ENCODE assay signal across 9 mouse cellular contexts in genomic region chr8:116946851-116947250, GRCm38 (mm10). TPM values are rescaled to one million over a fixed set of nuclear protein-coding genes. Genes with fewer than 3 reads are reported as not detected.
DNase-seq lines count a peak whose midpoint lies in the region; ATAC-seq and TF ChIP-seq lines count a peak whose summit lies in the region.
"Had no signal": no experiment of that assay in that cellular context is flagged by ENCODE, and none has a peak within 500 bp of the region (broad histone marks: within the 10 kb centered on the region; RNA-seq: fewer than 3 reads in every experiment).

No protein-coding gene starts in this region.

- peaks cover 27% of the 10 kb centered on the region for H3K4me1 ChIP-seq in hindbrain, embryonic 13.5 days (replicated peaks)
- H3K4me1 ChIP-seq in hindbrain, embryonic 11.5 days (replicated peaks; ENCODE audit: control insufficient read depth, insufficient read depth, low read length), result no peaks in the 10 kb centered on the region; the same call in 1 of the 2 replicates
- peaks cover 53% of the 10 kb centered on the region for H3K4me1 ChIP-seq in heart, embryonic 10.5 days
- H3K4me1 ChIP-seq in liver, postnatal 0 days (ENCODE audit: insufficient read depth), result peaks cover 37% of the 10 kb centered on the region

- TF ChIP-seq EP300 in liver, postnatal 0 days (IDR thresholded peaks at IDR 0.05; ENCODE audit: low read depth), result no peak

- no peaks in the 10 kb centered on the region; the same call in 1 of the 2 replicates for H3K36me3 ChIP-seq in hindbrain, embryonic 13.5 days
- no peaks in the 10 kb centered on the region for H3K36me3 ChIP-seq in hindbrain, embryonic 11.5 days (ENCODE audit: control insufficient read depth, insufficient read depth, low read length)
- H3K36me3 ChIP-seq in heart, embryonic 10.5 days, result no peaks in the 10 kb centered on the region
- H3K36me3 ChIP-seq in liver, postnatal 0 days (replicated peaks; ENCODE audit: insufficient read depth, low read length), result no peaks in the 10 kb centered on the region
- H3K36me3 ChIP-seq: embryonic facial prominence, embryonic 13.5 days had no signal

- H3K4me3 ChIP-seq in hindbrain, embryonic 13.5 days, result no peak overlapping the region
- H3K4me3 ChIP-seq in hindbrain, embryonic 11.5 days (ENCODE audit: low read depth, low read length), result no peak overlapping the region
- H3K4me3 ChIP-seq in heart, embryonic 10.5 days, result peak overlapping the region; percentile 31; the same call in 1 of the 2 replicates
- peak overlapping the region; percentile 33; the same call in 1 of the 2 replicates for H3K4me3 ChIP-seq in liver, postnatal 0 days (ENCODE audit: low read depth, low read length)
- H3K4me3 ChIP-seq: embryonic facial prominence, embryonic 13.5 days had no signal

- no peaks in the 10 kb centered on the region for H3K9me3 ChIP-seq in hindbrain, embryonic 13.5 days
- no peaks in the 10 kb centered on the region for H3K9me3 ChIP-seq in hindbrain, embryonic 11.5 days (ENCODE audit: control insufficient read depth, low read length)
- H3K9me3 ChIP-seq in heart, embryonic 10.5 days, result no peaks in the 10 kb centered on the region
- H3K9me3 ChIP-seq in liver, postnatal 0 days (ENCODE audit: low read length), result no peaks in the 10 kb centered on the region
- H3K9me3 ChIP-seq: embryonic facial prominence, embryonic 13.5 days had no signal

- 91% methylated on average over 6 of the region's 6 CpGs for WGBS in hindbrain, embryonic 13.5 days
- WGBS in hindbrain, embryonic 11.5 days, result 85% methylated on average over 6 of the region's 6 CpGs
- 57% methylated on average over 6 of the region's 6 CpGs for WGBS in heart, embryonic 10.5 days
- 62% methylated on average over 6 of the region's 6 CpGs for WGBS in liver, postnatal 0 days (ENCODE audit: insufficient replicate concordance)

- H3K4me2 ChIP-seq in hindbrain, embryonic 13.5 days, result no peak overlapping the region
- no peak overlapping the region for H3K4me2 ChIP-seq in hindbrain, embryonic 11.5 days (replicated peaks; ENCODE audit: low read depth, low read length)
- peak overlapping the region; percentile 70 for H3K4me2 ChIP-seq in liver, postnatal 0 days (ENCODE audit: low read depth, low read length)
- H3K4me2 ChIP-seq: embryonic facial prominence, embryonic 13.5 days had no signal

- H3K9ac ChIP-seq in hindbrain, embryonic 13.5 days, result 0 out of 2 replicates have a peak overlapping the region, but pooled peaks have one; percentile 49
- no peak overlapping the region for H3K9ac ChIP-seq in hindbrain, embryonic 11.5 days (ENCODE audit: low read depth, low read length)
- no peak overlapping the region; the same call in 1 of the 2 replicates for H3K9ac ChIP-seq in liver, postnatal 0 days (replicated peaks)

- DNase-seq in hindbrain, embryonic 11.5 days (ENCODE audit: low spot score), result no peak
- peak; percentile 45 for DNase-seq in lung, postnatal 10 days
- no peak for DNase-seq in lung, postnatal 36 days
- DNase-seq in heart, embryonic 10.5 days (ENCODE audit: low spot score), result no peak
- DNase-seq in liver, postnatal 0 days, result no peak
- DNase-seq in layer of hippocampus, adult 8-10 months (ENCODE audit: low spot score in 2 of 2), result no peak

- no peak for ATAC-seq in hindbrain, embryonic 13.5 days (ENCODE audit: low FRiP score)
- ATAC-seq in hindbrain, embryonic 11.5 days (ENCODE audit: low FRiP score), result no peak
- ATAC-seq in liver, postnatal 0 days, result no peak
- no peak for ATAC-seq in granulocyte monocyte progenitor cell, adult 5-6 weeks (replicated peaks; ENCODE audit: poor library complexity, severe bottlenecking)

- no peak for TF ChIP-seq CTCF in liver, postnatal 0 days (IDR thresholded peaks at IDR 0.05; ENCODE audit: low read depth)

- H3K27ac ChIP-seq in hindbrain, embryonic 13.5 days, result no peak overlapping the region
- no peak overlapping the region for H3K27ac ChIP-seq in hindbrain, embryonic 11.5 days (ENCODE audit: low read depth, low read length)
- peak overlapping the region; percentile 80 for H3K27ac ChIP-seq in heart, embryonic 10.5 days
- H3K27ac ChIP-seq in liver, postnatal 0 days (ENCODE audit: low read depth), result peak overlapping the region; percentile 65
- H3K27ac ChIP-seq: embryonic facial prominence, embryonic 13.5 days had no signal

- no peaks in the 10 kb centered on the region for H3K27me3 ChIP-seq in hindbrain, embryonic 13.5 days
- H3K27me3 ChIP-seq in hindbrain, embryonic 11.5 days (ENCODE audit: control insufficient read depth, insufficient read depth, low read length), result no peaks in the 10 kb centered on the region
- H3K27me3 ChIP-seq in heart, embryonic 10.5 days (ENCODE audit: insufficient read depth, poor library complexity, severe bottlenecking), result no peaks in the 10 kb centered on the region
- H3K27me3 ChIP-seq in liver, postnatal 0 days (ENCODE audit: insufficient read depth, low read length), result no peaks in the 10 kb centered on the region
- H3K27me3 ChIP-seq: embryonic facial prominence, embryonic 13.5 days had no signal

RNA-seq across cellular contexts. Expression of gene Atmin, which starts 3.7 kb away (rescaled TPM):
- polyA plus RNA-seq in hindbrain, embryonic 13.5 days (2015; fragmentation: Nextera tagmentation; extraction: Ambion mirVana), result 19.5 and 20.9 TPM in 2 replicates
- polyA plus RNA-seq in hindbrain, embryonic 11.5 days (2014; fragmentation: Nextera tagmentation; extraction: Ambion mirVana), result 15.8 and 18.3 TPM in 2 replicates
- 8.6 and 11.2 TPM in 2 replicates for polyA plus RNA-seq in heart, embryonic 10.5 days (2016; fragmentation: Nextera tagmentation; extraction: Ambion mirVana)
- polyA plus RNA-seq in liver, postnatal 0 days (2015; fragmentation: Nextera tagmentation; extraction: Ambion mirVana), result 2.9 and 3.1 TPM in 2 replicates
- 9.8 and 10.8 TPM in 2 replicates for total RNA-seq in granulocyte monocyte progenitor cell, adult 5-6 weeks (2014; fragmentation: Nextera tagmentation)
- 10.6 and 15.1 TPM in 2 replicates for total RNA-seq in granulocyte monocyte progenitor cell, adult 5-6 weeks (2017)
- total RNA-seq in layer of hippocampus, adult 8-10 months (2022), result 10 to 100 TPM; 44.4 to 47.7 (median 45.2) TPM

RNA-seq across cellular contexts. Expression of gene Cenpn, which starts 25.3 kb away (rescaled TPM):
- polyA plus RNA-seq in hindbrain, embryonic 13.5 days (2015; fragmentation: Nextera tagmentation; extraction: Ambion mirVana), result 10.5 and 13.6 TPM in 2 replicates
- polyA plus RNA-seq in hindbrain, embryonic 11.5 days (2014; fragmentation: Nextera tagmentation; extraction: Ambion mirVana), result 45.8 and 49.2 TPM in 2 replicates
- 36.9 and 45.5 TPM in 2 replicates for polyA plus RNA-seq in heart, embryonic 10.5 days (2016; fragmentation: Nextera tagmentation; extraction: Ambion mirVana)
- polyA plus RNA-seq in liver, postnatal 0 days (2015; fragmentation: Nextera tagmentation; extraction: Ambion mirVana), result 10.6 and 11.8 TPM in 2 replicates
- 22.0 and 38.4 TPM in 2 replicates for total RNA-seq in granulocyte monocyte progenitor cell, adult 5-6 weeks (2014; fragmentation: Nextera tagmentation)
- 33.9 and 43.1 TPM in 2 replicates for total RNA-seq in granulocyte monocyte progenitor cell, adult 5-6 weeks (2017)
- 1 to 10 TPM; 1.1 to 1.9 (median 1.6) TPM for total RNA-seq in layer of hippocampus, adult 8-10 months (2022)

RNA-seq across cellular contexts. Expression of gene Cmc2, which starts 25.6 kb away (rescaled TPM):
- 36.2 and 38.0 TPM in 2 replicates for polyA plus RNA-seq in hindbrain, embryonic 13.5 days (2015; fragmentation: Nextera tagmentation; extraction: Ambion mirVana)
- 68.6 and 73.8 TPM in 2 replicates for polyA plus RNA-seq in hindbrain, embryonic 11.5 days (2014; fragmentation: Nextera tagmentation; extraction: Ambion mirVana)
- polyA plus RNA-seq in heart, embryonic 10.5 days (2016; fragmentation: Nextera tagmentation; extraction: Ambion mirVana), result 82.0 and 104 TPM in 2 replicates
- polyA plus RNA-seq in liver, postnatal 0 days (2015; fragmentation: Nextera tagmentation; extraction: Ambion mirVana), result 47.3 and 51.9 TPM in 2 replicates
- total RNA-seq in granulocyte monocyte progenitor cell, adult 5-6 weeks (2014; fragmentation: Nextera tagmentation), result 35.6 and 51.4 TPM in 2 replicates
- 50.7 and 58.2 TPM in 2 replicates for total RNA-seq in granulocyte monocyte progenitor cell, adult 5-6 weeks (2017)
- 10 to 100 TPM; 11.8 to 13.6 (median 13.1) TPM for total RNA-seq in layer of hippocampus, adult 8-10 months (2022)

RNA-seq across cellular contexts. Expression of gene 1700030J22Rik, which starts 31.9 kb away (rescaled TPM):
- 6.3 and 7.5 TPM in 2 replicates for polyA plus RNA-seq in hindbrain, embryonic 13.5 days (2015; fragmentation: Nextera tagmentation; extraction: Ambion mirVana)
- 2.2 and 4.1 TPM in 2 replicates for polyA plus RNA-seq in hindbrain, embryonic 11.5 days (2014; fragmentation: Nextera tagmentation; extraction: Ambion mirVana)
- 0.74 and 1.3 TPM in 2 replicates for polyA plus RNA-seq in heart, embryonic 10.5 days (2016; fragmentation: Nextera tagmentation; extraction: Ambion mirVana)
- 0.33 TPM in 2 replicates for polyA plus RNA-seq in liver, postnatal 0 days (2015; fragmentation: Nextera tagmentation; extraction: Ambion mirVana)
- total RNA-seq in granulocyte monocyte progenitor cell, adult 5-6 weeks (2014; fragmentation: Nextera tagmentation), result not detected in 2 replicates
- total RNA-seq in granulocyte monocyte progenitor cell, adult 5-6 weeks (2017), result 0.82 TPM in 1 of 2 replicates, not detected in the other
- total RNA-seq in layer of hippocampus, adult 8-10 months (2022), result 10 to 100 TPM in 1 of 4 experiments, 1 to 10 TPM in 3; 7.3 to 10.6 (median 8.6) TPM

RNA-seq across cellular contexts. Expression of gene Gcsh, which starts 46.5 kb away (rescaled TPM):
- 93.0 and 95.0 TPM in 2 replicates for polyA plus RNA-seq in hindbrain, embryonic 13.5 days (2015; fragmentation: Nextera tagmentation; extraction: Ambion mirVana)
- 149 and 150 TPM in 2 replicates for polyA plus RNA-seq in hindbrain, embryonic 11.5 days (2014; fragmentation: Nextera tagmentation; extraction: Ambion mirVana)
- 106 and 140 TPM in 2 replicates for polyA plus RNA-seq in heart, embryonic 10.5 days (2016; fragmentation: Nextera tagmentation; extraction: Ambion mirVana)
- polyA plus RNA-seq in liver, postnatal 0 days (2015; fragmentation: Nextera tagmentation; extraction: Ambion mirVana), result 144 and 149 TPM in 2 replicates
- total RNA-seq in granulocyte monocyte progenitor cell, adult 5-6 weeks (2014; fragmentation: Nextera tagmentation), result 56.4 and 61.5 TPM in 2 replicates
- 80.8 and 104 TPM in 2 replicates for total RNA-seq in granulocyte monocyte progenitor cell, adult 5-6 weeks (2017)
- total RNA-seq in layer of hippocampus, adult 8-10 months (2022), result 10 to 100 TPM; 46.0 to 53.2 (median 48.7) TPM

Comparison
In these comparisons a context has a peak if more than half of its experiments do, and no peak if none do; other contexts are left out.
1. H3K27ac ChIP-seq: peak in heart, embryonic 10.5 days (single experiment) and liver, postnatal 0 days (single experiment); none in hindbrain, embryonic 13.5 days (single experiment) and hindbrain, embryonic 11.5 days (single experiment).
2. H3K4me3 ChIP-seq: peak in heart, embryonic 10.5 days (single experiment) and liver, postnatal 0 days (single experiment); none in hindbrain, embryonic 13.5 days (single experiment) and hindbrain, embryonic 11.5 days (single experiment).